Mouse (Mus musculus): ENCODE measurements at regions not wholly inside any gene's neighbourhood (a gene's known extent, or its start where the extent isn't known, plus 50 kb on each side); places are given as distances from the start of the nearest gene placed in this dataset.

DNA sequence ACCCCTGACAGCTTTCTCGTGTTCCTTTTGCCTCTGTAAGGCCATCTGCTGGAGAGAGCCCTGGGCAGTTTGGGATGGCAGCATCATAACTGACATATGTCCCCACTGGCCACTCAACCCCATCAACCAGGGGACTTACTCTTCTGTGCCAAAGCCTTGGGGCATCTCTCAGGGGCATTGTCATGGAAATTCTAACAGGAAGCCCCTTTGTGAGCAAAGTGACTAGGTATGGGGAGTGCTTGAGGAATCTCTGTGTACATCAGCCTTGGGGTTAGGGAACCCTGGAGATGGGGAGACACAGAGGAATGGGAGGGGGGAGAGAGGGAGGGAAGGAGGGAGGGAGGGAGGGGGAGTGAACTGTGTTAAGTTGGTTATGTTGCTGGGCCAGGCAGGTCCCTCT lies 147.2 kb downstream of the Tpra1 start:
- no peak for TF ChIP-seq CTCF (IDR thresholded peaks at IDR 0.05; ENCODE audit: control insufficient read depth, insufficient read depth, insufficient replicate concordance, low read depth, low read length)
- TF ChIP-seq POLR2A (IDR thresholded peaks at IDR 0.05; ENCODE audit: control insufficient read depth, low read depth, low read length) = no peak

Data from testis, adult 2 months (tissue).